Mouse (Mus musculus) stomach, embryonic 14.5 days (tissue): ENCODE data around the gene Foxj2. TPM values are rescaled to one million over a fixed set of nuclear protein-coding genes. Genes with fewer than 3 reads are reported as not detected.

ENCODE experiments used
- ATAC-seq: fragments of 200-750 bp; cut with Nextera tagmentation; 2 replicates; pipeline ENCODE4 v1.8.0; 2017; ENCODE audit warnings: low read depth, moderate TSS enrichment; ENCODE audit not compliant: insufficient number of reproducible peaks, insufficient read depth, low FRiP score
- H3K27ac ChIP-seq: fragments of 300-500 bp; sonication (generic); 2 replicates; pipeline ENCODE4 v1.5.1; 2014; ENCODE audit warnings: mild to moderate bottlenecking, low read length, moderate library complexity, mixed read lengths
- H3K27me3 ChIP-seq: fragments of 300-500 bp; sonication (generic); 2 replicates; pipeline ENCODE4 v1.6.1; 2014; ENCODE audit warnings: low read length, control low read depth, mixed read lengths; ENCODE audit not compliant: control insufficient read depth, insufficient read depth
- H3K36me3 ChIP-seq: fragments of 300-500 bp; sonication (generic); 2 replicates; pipeline ENCODE4 v1.6.1; 2014; ENCODE audit warnings: mild to moderate bottlenecking, control low read depth, low read length, moderate library complexity, mixed read lengths; ENCODE audit not compliant: control insufficient read depth, insufficient read depth
- H3K4me1 ChIP-seq: fragments of 300-500 bp; sonication (generic); 2 replicates; pipeline ENCODE4 v1.6.1; 2014; ENCODE audit warnings: low read length, control low read depth, mixed read lengths; ENCODE audit not compliant: control insufficient read depth, insufficient read depth
- H3K4me2 ChIP-seq: fragments of 300-500 bp; sonication (generic); replicated peaks from 2 replicates; pipeline ENCODE4 v1.6.1; 2014; ENCODE audit warnings: low read depth, low read length, control low read depth
- H3K4me3 ChIP-seq: fragments of 300-500 bp; sonication (generic); 2 replicates; pipeline ENCODE4 v1.5.1; 2014; ENCODE audit warnings: low read depth, low read length, control low read depth
- H3K9ac ChIP-seq: fragments of 300-500 bp; sonication (generic); replicated peaks from 2 replicates; pipeline ENCODE4 v1.6.1; 2014; ENCODE audit warnings: low read depth, mild to moderate bottlenecking, control low read depth, low read length, moderate library complexity, mixed read lengths
- H3K9me3 ChIP-seq: fragments of 300-500 bp; sonication (generic); 2 replicates; pipeline ENCODE4 v1.6.1; 2016; ENCODE audit warnings: low read depth, low read length, control low read depth; ENCODE audit not compliant: control insufficient read depth
- WGBS: fragments of 180-500 bp; shearing (Covaris S2); extraction: QIAGEN DNeasy Blood & Tissue Kit; methylation state at CpG from one replicate; pipeline ENCODE4 v1.1.7; 2014; 5-methylcytosine and 5-hydroxymethylcytosine counted together
- polyA plus RNA-seq: library from polyadenylated mRNA; unstranded; fragments of >200 nt; fragmentation: Nextera tagmentation; extraction: Ambion mirVana; gene quantifications from 2 replicates; pipeline ENCODE4 v1.2.1, GENCODE M21; 2014

Gene Foxj2
- polyA plus RNA-seq, result 6.7 and 7.9 TPM in 2 replicates

- Histone ChIP-seq H3K9me3 (no peaks in the 10 kb centered on the region), H3K36me3 (no peaks in the 10 kb centered on the region), H3K27ac (peak within 1 kb of the TSS; percentile 84), H3K9ac (peak within 1 kb of the TSS; percentile 92), H3K4me1 (peaks cover 11% of the 10 kb centered on the region), H3K27me3 (no peaks in the 10 kb centered on the region), H3K4me3 (peak within 1 kb of the TSS; percentile 73), H3K4me2 (peak within 1 kb of the TSS; percentile 71)
- peak; percentile 78 for ATAC-seq
- WGBS, result 1% methylated on average over 61 of the region's 61 CpGs
Measured at GRCm38 (mm10) chr6:122819306-122820070, at the start of gene Foxj2. Foxj2 (plus strand) TSS chr6:122819914.

GRCm38 (mm10) chr6:122770760-122771315 is 48.9 kb upstream of the Foxj2 start:
- no peaks in the 10 kb centered on the region for H3K9me3 ChIP-seq
- H3K27me3 ChIP-seq, result no peaks in the 10 kb centered on the region
- H3K4me1 ChIP-seq, result no peaks in the 10 kb centered on the region
- no peak overlapping the region for H3K4me3 ChIP-seq
- H3K36me3 ChIP-seq, result no peaks in the 10 kb centered on the region
- WGBS, result 84% methylated on average over 11 of the region's 11 CpGs
- no peak for ATAC-seq
- no peak overlapping the region for H3K27ac ChIP-seq
- no peak overlapping the region for H3K4me2 ChIP-seq
- no peak overlapping the region for H3K9ac ChIP-seq

- peak; percentile 87 for ATAC-seq
- Histone ChIP-seq H3K4me2 (no peak overlapping the region), H3K27ac (no peak overlapping the region), H3K9me3 (no peaks in the 10 kb centered on the region), H3K4me1 (no peaks in the 10 kb centered on the region), H3K9ac (no peak overlapping the region), H3K27me3 (no peaks in the 10 kb centered on the region), H3K36me3 (no peaks in the 10 kb centered on the region), H3K4me3 (no peak overlapping the region)
- 46% methylated on average over 6 of the region's 6 CpGs for whole genome bisulfite sequencing
Measured at GRCm38 (mm10) chr6:122772701-122773100, 47.0 kb upstream of the Foxj2 start.

GRCm38 (mm10) chr6:122774345-122774744 is 45.4 kb upstream of the Foxj2 start:
- no peak for ATAC-seq
- Histone ChIP-seq H3K9me3 (no peaks in the 10 kb centered on the region), H3K27me3 (no peaks in the 10 kb centered on the region), H3K4me1 (no peaks in the 10 kb centered on the region), H3K9ac (no peak overlapping the region), H3K27ac (no peak overlapping the region), H3K4me2 (no peak overlapping the region), H3K4me3 (no peak overlapping the region), H3K36me3 (no peaks in the 10 kb centered on the region)
- WGBS, result 97% methylated on average over 1 of the region's 1 CpGs

GRCm38 (mm10) chr6:122776040-122776439 is 43.7 kb upstream of the Foxj2 start:
- no peak overlapping the region for H3K27ac ChIP-seq
- no peaks in the 10 kb centered on the region for H3K36me3 ChIP-seq
- 79% methylated on average over 7 of the region's 7 CpGs for WGBS
- H3K9ac ChIP-seq, result no peak overlapping the region
- H3K4me3 ChIP-seq, result no peak overlapping the region
- H3K4me2 ChIP-seq, result no peak overlapping the region
- H3K4me1 ChIP-seq, result no peaks in the 10 kb centered on the region
- no peaks in the 10 kb centered on the region for H3K27me3 ChIP-seq
- no peak for ATAC-seq
- no peaks in the 10 kb centered on the region for H3K9me3 ChIP-seq

GRCm38 (mm10) chr6:122779916-122780315 is 39.8 kb upstream of the Foxj2 start:
- Histone ChIP-seq H3K4me2 (no peak overlapping the region), H3K9ac (no peak overlapping the region), H3K9me3 (no peaks in the 10 kb centered on the region), H3K27me3 (no peaks in the 10 kb centered on the region), H3K4me3 (no peak overlapping the region), H3K36me3 (no peaks in the 10 kb centered on the region), H3K27ac (no peak overlapping the region), H3K4me1 (no peaks in the 10 kb centered on the region)
- 42% methylated on average over 1 of the region's 1 CpGs for WGBS
- ATAC-seq, result no peak

GRCm38 (mm10) chr6:122781167-122781566 is 38.5 kb upstream of the Foxj2 start:
- no peaks in the 10 kb centered on the region for H3K9me3 ChIP-seq
- 51% methylated on average over 4 of the region's 4 CpGs for WGBS
- no peak for ATAC-seq

GRCm38 (mm10) chr6:122782164-122782563 is 37.5 kb upstream of the Foxj2 start:
- no peaks in the 10 kb centered on the region for H3K36me3 ChIP-seq
- ATAC-seq, result no peak
- H3K4me3 ChIP-seq, result no peak overlapping the region
- no peaks in the 10 kb centered on the region for H3K27me3 ChIP-seq
- H3K4me1 ChIP-seq, result no peaks in the 10 kb centered on the region
- WGBS, result 47% methylated on average over 3 of the region's 3 CpGs
- no peak overlapping the region for H3K27ac ChIP-seq
- H3K4me2 ChIP-seq, result no peak overlapping the region
- no peaks in the 10 kb centered on the region for H3K9me3 ChIP-seq
- no peak overlapping the region for H3K9ac ChIP-seq

More at GRCm38 (mm10) chr6:122781167-122781566, 38.5 kb upstream of the Foxj2 start:
- H3K9ac ChIP-seq, result no peak overlapping the region
- H3K36me3 ChIP-seq, result no peaks in the 10 kb centered on the region
- no peak overlapping the region for H3K4me3 ChIP-seq
- H3K27me3 ChIP-seq, result no peaks in the 10 kb centered on the region
- no peak overlapping the region for H3K4me2 ChIP-seq
- no peaks in the 10 kb centered on the region for H3K4me1 ChIP-seq
- no peak overlapping the region for H3K27ac ChIP-seq
